Mouse (Mus musculus) lung, embryonic 16.5 days (tissue): ENCODE results near the gene Gpc3. TPM values are rescaled to one million over a fixed set of nuclear protein-coding genes. Genes with fewer than 3 reads are reported as not detected.

Source experiments
- ATAC-seq: fragments of 200-750 bp; cut with Nextera tagmentation; 2 replicates; pipeline ENCODE4 v1.8.0; 2017; ENCODE audit warnings: low read depth, mild to moderate bottlenecking, moderate library complexity
- H3K27ac ChIP-seq: fragments of 300-500 bp; sonication (generic); 2 replicates; pipeline ENCODE4 v1.5.1; 2014; ENCODE audit warnings: mild to moderate bottlenecking, control low read depth, low read length
- H3K27me3 ChIP-seq: fragments of 300-500 bp; sonication (generic); 2 replicates; pipeline ENCODE4 v1.6.1; 2014; ENCODE audit warnings: low read depth, low read length, mixed read lengths; ENCODE audit not compliant: control insufficient read depth, insufficient read depth
- H3K36me3 ChIP-seq: fragments of 300-500 bp; sonication (generic); 2 replicates; pipeline ENCODE4 v1.6.1; 2014; ENCODE audit warnings: low read length; ENCODE audit not compliant: control insufficient read depth, insufficient read depth
- H3K4me1 ChIP-seq: fragments of 300-500 bp; sonication (generic); replicated peaks from 2 replicates; pipeline ENCODE4 v1.6.1; 2014; ENCODE audit warnings: low read length, mixed read lengths; ENCODE audit not compliant: control insufficient read depth, insufficient read depth
- H3K4me2 ChIP-seq: fragments of 300-500 bp; sonication (generic); 2 replicates; pipeline ENCODE4 v1.6.1; 2014; ENCODE audit warnings: low read depth, low read length, control low read depth
- H3K4me3 ChIP-seq: fragments of 300-500 bp; sonication (generic); 2 replicates; pipeline ENCODE4 v1.5.1; 2014; ENCODE audit warnings: mild to moderate bottlenecking, low read length, control low read depth
- H3K9ac ChIP-seq: fragments of 300-500 bp; sonication (generic); 2 replicates; pipeline ENCODE4 v1.6.1; 2014; ENCODE audit warnings: low read length, control low read depth
- H3K9me3 ChIP-seq: fragments of 300-500 bp; sonication (generic); 2 replicates; pipeline ENCODE4 v1.6.1; 2016; ENCODE audit warnings: low read length; ENCODE audit not compliant: control insufficient read depth
- WGBS: fragments of 180-500 bp; shearing (Covaris S2); extraction: QIAGEN DNeasy Blood & Tissue Kit; methylation state at CpG from one replicate; pipeline ENCODE4 v1.1.7; 2014; 5-methylcytosine and 5-hydroxymethylcytosine counted together
- polyA plus RNA-seq: library from polyadenylated mRNA; unstranded; fragments of >200 nt; fragmentation: Nextera tagmentation; extraction: Ambion mirVana; gene quantifications from 2 replicates; pipeline ENCODE4 v1.2.1, GENCODE M21; 2015

Gene Gpc3
- polyA plus RNA-seq, 1 experiment from 2014 or later: 477 TPM

DNA sequence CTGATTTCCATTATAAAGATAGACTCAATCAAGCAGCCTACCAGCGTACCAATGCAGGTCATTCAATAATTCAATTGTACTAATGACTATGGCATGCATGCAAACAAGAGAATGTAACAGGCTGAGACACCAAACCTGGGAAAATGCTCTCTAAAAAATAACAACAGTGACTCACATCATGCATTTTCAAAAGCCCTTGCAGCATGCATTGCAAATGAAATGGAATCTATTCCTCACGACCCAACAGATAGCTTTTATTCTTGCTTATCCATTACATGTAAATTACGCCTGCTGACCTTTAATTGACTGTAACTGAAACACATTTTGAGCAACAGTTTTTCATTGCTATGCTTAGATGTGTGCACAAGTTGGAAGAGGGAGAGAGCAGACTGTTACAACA is 200.8 kb downstream of the Gpc3 start:
- no peak for ATAC-seq
- Histone ChIP-seq H3K4me2 (no peak overlapping the region), H3K4me3 (no peak overlapping the region), H3K27me3 (no peaks in the 10 kb centered on the region), H3K9ac (no peak overlapping the region), H3K4me1 (no peaks in the 10 kb centered on the region), H3K36me3 (no peaks in the 10 kb centered on the region), H3K27ac (no peak overlapping the region), H3K9me3 (no peaks in the 10 kb centered on the region)
- WGBS: 80% methylated on average over 3 of the region's 3 CpGs

DNA sequence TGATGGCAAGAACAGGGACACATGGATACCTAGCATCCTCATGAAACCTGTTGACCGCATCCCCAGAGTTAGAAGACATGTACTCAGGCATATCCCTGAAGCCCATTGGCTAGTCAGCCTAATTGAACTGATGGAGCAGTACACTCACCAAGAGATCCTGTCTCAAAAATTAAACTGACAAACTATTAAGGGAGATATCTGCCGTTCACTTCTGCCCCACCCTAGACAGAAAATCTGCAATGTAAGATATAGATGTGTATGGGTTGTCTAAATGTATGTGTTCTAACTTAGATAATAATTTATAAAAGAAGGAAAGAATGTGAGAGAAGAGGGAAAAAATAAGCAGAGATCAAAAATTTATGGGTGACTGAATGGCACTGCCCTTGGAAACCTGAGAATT is 212.6 kb downstream of the Gpc3 start:
- ATAC-seq: no peak
- H3K9me3 ChIP-seq: no peaks in the 10 kb centered on the region
- no peak overlapping the region for H3K9ac ChIP-seq
- H3K36me3 ChIP-seq: no peaks in the 10 kb centered on the region
- WGBS: 90% methylated on average over 2 of the region's 2 CpGs
- no peak overlapping the region for H3K27ac ChIP-seq
- no peaks in the 10 kb centered on the region for H3K4me1 ChIP-seq
- H3K27me3 ChIP-seq: no peaks in the 10 kb centered on the region
- H3K4me2 ChIP-seq: no peak overlapping the region
- H3K4me3 ChIP-seq: no peak overlapping the region

DNA sequence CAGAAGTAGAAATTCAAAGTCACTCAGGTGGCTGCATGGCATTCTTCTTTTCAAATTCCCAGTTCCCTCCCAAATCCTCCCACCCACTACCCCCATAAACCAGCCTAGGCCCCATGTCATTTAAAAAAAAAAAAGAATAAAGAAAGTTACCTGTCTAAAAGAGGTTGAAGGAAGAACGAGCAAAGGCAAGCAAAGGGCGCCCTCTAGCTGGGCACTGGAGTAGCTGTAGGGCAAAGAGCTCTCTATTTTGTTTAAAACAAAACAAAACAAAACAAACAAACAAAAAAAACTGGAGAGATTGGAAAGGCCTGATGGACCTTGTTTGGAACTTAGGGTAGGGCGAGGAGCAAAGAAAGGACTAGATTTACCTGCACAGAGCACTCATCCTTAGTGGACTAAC is 238.6 kb downstream of the Gpc3 start:
- ATAC-seq: no peak
- Histone ChIP-seq H3K27me3 (no peaks in the 10 kb centered on the region), H3K27ac (peak overlapping the region; percentile 52; the same call in 1 of the 2 replicates), H3K9me3 (no peaks in the 10 kb centered on the region), H3K9ac (no peak overlapping the region), H3K36me3 (no peaks in the 10 kb centered on the region), H3K4me1 (no peaks in the 10 kb centered on the region; the same call in 1 of the 2 replicates), H3K4me3 (no peak overlapping the region), H3K4me2 (no peak overlapping the region)
- WGBS: 58% methylated on average over 3 of the region's 3 CpGs

DNA sequence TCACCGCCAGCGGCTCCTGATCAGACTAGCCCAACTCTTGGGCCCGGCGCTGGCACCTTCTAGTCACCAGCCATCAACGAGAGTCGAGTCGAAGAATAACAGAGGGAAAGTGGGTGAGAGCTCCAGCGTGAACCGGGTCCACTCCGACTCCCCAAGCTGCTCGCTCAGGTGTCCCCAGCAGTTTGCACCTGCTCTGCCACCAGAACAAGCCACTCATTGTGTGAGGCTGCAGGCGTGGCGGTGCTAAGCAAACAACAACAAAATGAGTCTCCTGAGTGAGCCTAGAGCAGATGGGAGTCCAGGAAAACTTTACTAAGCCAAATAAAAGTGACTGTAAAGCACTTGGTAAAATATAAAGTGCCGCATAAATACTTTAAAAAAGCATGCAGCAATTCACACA is 239.5 kb downstream of the Gpc3 start:
- H3K27me3 ChIP-seq: no peaks in the 10 kb centered on the region
- no peak overlapping the region for H3K4me3 ChIP-seq
- H3K4me2 ChIP-seq: no peak overlapping the region
- H3K27ac ChIP-seq: peak overlapping the region; percentile 52
- no peaks in the 10 kb centered on the region; the same call in 1 of the 2 replicates for H3K4me1 ChIP-seq
- H3K9me3 ChIP-seq: no peaks in the 10 kb centered on the region
- WGBS: 65% methylated on average over 14 of the region's 14 CpGs
- no peak overlapping the region for H3K9ac ChIP-seq
- peak; percentile 15; the same call in 1 of the 2 replicates for ATAC-seq
- H3K36me3 ChIP-seq: no peaks in the 10 kb centered on the region

DNA sequence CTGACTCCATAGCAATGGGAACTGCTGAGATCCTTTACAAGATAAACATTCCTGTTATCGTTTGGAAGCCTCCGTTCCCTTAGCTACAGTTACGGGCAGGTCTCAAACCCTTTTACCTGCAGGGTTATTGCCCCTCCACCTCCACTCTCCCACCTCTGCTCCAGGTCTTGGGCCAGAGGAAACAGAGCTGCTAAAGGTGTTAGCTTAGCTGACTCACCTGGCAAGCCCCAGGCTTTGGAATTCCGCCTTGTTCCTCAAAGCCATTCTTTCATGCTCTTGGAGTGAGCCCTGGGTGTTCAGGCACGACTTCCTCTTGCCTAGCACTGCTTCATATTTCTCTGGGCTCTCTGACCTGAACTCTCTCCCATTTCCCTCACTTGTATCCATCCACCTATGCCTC is 241.3 kb downstream of the Gpc3 start:
- WGBS: 54% methylated on average over 5 of the region's 5 CpGs
- H3K4me2 ChIP-seq: no peak overlapping the region
- ATAC-seq: peak; percentile 73

DNA sequence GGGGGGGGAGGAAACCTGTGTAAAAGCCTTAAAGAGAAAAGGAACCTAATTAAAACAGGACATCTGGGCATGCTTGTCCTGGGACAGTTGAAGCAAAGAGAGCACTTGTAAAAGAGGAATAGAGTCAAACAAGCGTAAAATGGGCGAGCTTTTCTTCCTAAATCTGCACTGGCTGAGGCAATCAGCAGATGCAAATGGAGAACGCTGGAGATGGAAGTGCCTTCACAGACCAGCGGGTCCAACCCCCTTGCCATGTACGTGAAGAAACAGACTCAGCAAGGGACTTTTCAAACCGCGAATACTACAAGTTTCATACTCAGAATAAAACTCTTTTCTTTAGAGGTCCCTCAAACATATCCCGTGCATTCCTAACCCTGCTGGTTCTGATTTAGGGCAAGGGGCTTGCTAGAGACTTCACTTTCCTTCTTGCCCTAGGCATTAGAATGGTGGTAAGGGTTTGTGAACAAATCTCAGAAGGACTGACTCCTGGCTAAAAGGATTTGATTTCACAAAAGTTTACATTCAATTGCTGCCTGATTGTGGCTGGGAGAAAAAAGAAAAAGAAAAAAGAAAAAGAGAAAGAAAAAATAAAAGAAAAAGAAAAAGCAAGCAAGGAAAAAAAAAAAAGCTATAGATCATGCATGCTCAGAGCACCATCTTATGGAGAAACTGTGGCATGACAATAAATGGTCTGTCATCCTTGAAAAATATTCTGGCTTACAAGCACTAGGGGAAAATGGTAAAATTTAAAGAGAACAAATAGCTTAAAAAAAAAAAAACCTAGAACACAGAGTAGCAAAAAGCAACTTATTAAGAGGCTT is 243.6 kb downstream of the Gpc3 start:
- Histone ChIP-seq H3K9me3 (no peaks in the 10 kb centered on the region), H3K4me1 (no peaks in the 10 kb centered on the region; the same call in 1 of the 2 replicates), H3K9ac (no peak overlapping the region), H3K4me3 (no peak overlapping the region), H3K27me3 (no peaks in the 10 kb centered on the region), H3K4me2 (no peak overlapping the region), H3K36me3 (no peaks in the 10 kb centered on the region), H3K27ac (no peak overlapping the region)
- WGBS: 67% methylated on average over 8 of the region's 8 CpGs
- ATAC-seq: no peak

More for the DNA sequence above, 241.3 kb downstream of the Gpc3 start:
- Histone ChIP-seq H3K27me3 (no peaks in the 10 kb centered on the region), H3K4me3 (no peak overlapping the region), H3K9ac (no peak overlapping the region), H3K9me3 (no peaks in the 10 kb centered on the region), H3K27ac (peak overlapping the region; percentile 48), H3K4me1 (no peaks in the 10 kb centered on the region; the same call in 1 of the 2 replicates), H3K36me3 (no peaks in the 10 kb centered on the region)

DNA sequence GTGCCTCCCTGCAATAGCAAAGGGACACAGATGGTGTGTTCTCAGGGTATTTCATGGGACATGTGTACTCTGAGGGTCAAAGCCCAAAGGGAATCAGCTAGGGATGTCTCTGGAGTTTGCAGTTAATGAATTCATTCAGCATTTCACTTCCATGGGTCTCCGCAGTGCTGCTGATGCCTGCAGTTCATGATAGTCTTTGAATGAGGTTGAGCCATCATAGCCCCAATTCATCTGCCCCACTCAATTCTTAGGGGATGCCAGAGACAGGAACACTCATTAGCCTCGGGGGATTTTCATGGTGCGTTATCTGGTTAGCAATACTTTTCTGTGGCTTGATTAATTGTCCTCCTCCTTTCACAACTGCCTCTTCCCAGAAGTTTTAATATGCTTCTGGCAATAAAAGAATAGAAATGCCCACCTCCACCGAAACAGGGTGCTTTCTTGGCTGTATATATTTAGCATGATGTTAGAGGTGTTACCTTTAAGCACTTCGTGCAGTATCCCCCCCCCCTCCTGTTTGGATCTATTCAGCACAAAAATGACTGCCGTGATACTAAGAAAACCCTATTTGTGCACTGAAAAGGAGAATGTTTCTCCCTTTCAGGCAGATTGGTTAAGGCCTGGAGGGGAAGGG is 244.3 kb downstream of the Gpc3 start:
- Histone ChIP-seq H3K9me3 (no peaks in the 10 kb centered on the region), H3K4me1 (no peaks in the 10 kb centered on the region), H3K36me3 (no peaks in the 10 kb centered on the region), H3K27me3 (no peaks in the 10 kb centered on the region), H3K9ac (no peak overlapping the region), H3K4me3 (no peak overlapping the region), H3K4me2 (no peak overlapping the region), H3K27ac (no peak overlapping the region)
- no peak for ATAC-seq
- WGBS: 68% methylated on average over 6 of the region's 6 CpGs

DNA sequence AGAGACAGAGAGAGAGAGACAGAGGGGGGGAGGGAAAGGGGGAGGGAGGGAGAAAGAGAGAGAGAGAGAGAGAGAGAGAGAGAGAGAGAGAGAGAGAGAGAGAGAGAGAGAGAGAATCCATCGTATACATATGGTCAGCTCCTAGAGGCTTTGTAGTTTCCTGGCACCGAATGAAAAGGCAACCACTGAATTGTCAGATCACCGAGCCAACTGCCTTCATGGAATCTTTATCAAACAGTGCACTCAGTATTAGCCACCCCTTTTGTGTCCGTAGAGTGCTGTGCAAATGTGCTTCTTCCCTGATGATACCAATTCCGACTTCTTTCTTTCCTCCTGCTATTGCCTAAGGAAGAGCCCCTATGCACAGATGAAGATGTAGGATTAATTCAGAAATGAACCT is 246.9 kb downstream of the Gpc3 start:
- H3K9me3 ChIP-seq: no peaks in the 10 kb centered on the region
- H3K4me3 ChIP-seq: no peak overlapping the region
- no peak overlapping the region for H3K4me2 ChIP-seq
- H3K4me1 ChIP-seq: no peaks in the 10 kb centered on the region
- no peaks in the 10 kb centered on the region for H3K27me3 ChIP-seq
- no peak overlapping the region for H3K27ac ChIP-seq
- no peak overlapping the region for H3K9ac ChIP-seq
- no peaks in the 10 kb centered on the region for H3K36me3 ChIP-seq
- 66% methylated on average over 5 of the region's 5 CpGs for WGBS
- no peak for ATAC-seq

DNA sequence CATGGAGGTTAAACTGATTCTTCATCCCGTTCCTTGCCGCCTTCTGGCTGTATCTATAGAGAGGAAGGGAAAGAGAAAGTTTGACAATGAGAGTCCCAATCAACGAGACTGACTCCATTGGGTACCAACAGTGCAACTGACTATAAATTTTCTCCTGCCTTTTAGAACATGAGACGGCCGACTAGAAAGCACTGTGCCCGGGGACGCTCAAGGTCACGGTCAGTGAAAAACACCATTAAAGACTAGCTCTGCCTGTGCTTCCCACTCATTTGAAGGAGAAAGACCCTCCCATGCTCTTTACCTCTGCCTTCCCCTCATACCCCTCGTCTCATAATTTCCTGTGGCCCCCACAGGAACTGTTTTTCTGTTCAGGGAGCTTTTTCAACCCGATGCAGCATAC is 248.0 kb downstream of the Gpc3 start:
- no peak for ATAC-seq

More for the DNA sequence above, 248.0 kb downstream of the Gpc3 start:
- no peaks in the 10 kb centered on the region for H3K9me3 ChIP-seq
- H3K4me1 ChIP-seq: no peaks in the 10 kb centered on the region
- H3K36me3 ChIP-seq: no peaks in the 10 kb centered on the region
- WGBS: 86% methylated on average over 10 of the region's 10 CpGs
- H3K4me2 ChIP-seq: no peak overlapping the region
- no peak overlapping the region for H3K27ac ChIP-seq
- no peak overlapping the region for H3K4me3 ChIP-seq
- no peak overlapping the region for H3K9ac ChIP-seq
- H3K27me3 ChIP-seq: no peaks in the 10 kb centered on the region
